In genomic region chr11:51607096-51607738, GRCm38 (mm10) we compare ENCODE assay signal across 8 mouse cellular contexts. TPM values are rescaled to one million over a fixed set of nuclear protein-coding genes. Genes with fewer than 3 reads are reported as not detected.
DNase-seq lines count a peak whose midpoint lies in the region; ATAC-seq lines count a peak whose summit lies in the region.

No protein-coding gene starts in this region.

- peak overlapping the region; percentile 95 for H3K4me3 ChIP-seq in heart, embryonic 15.5 days
- H3K4me3 ChIP-seq in hindbrain, embryonic 12.5 days, result peak overlapping the region; percentile 100
- peak overlapping the region; percentile 100 for H3K4me3 ChIP-seq in midbrain, embryonic 11.5 days (ENCODE audit: low read depth, low read length)

- peaks cover 31% of the 10 kb centered on the region for H3K4me1 ChIP-seq in heart, embryonic 15.5 days (replicated peaks)
- peaks cover 34% of the 10 kb centered on the region for H3K4me1 ChIP-seq in hindbrain, embryonic 12.5 days
- peaks cover 21% of the 10 kb centered on the region for H3K4me1 ChIP-seq in midbrain, embryonic 11.5 days (ENCODE audit: control insufficient read depth, insufficient read depth, low read length)

- H3K9me3 ChIP-seq in heart, embryonic 15.5 days (replicated peaks), result no peaks in the 10 kb centered on the region
- no peaks in the 10 kb centered on the region for H3K9me3 ChIP-seq in hindbrain, embryonic 12.5 days (replicated peaks)
- no peaks in the 10 kb centered on the region for H3K9me3 ChIP-seq in midbrain, embryonic 11.5 days (ENCODE audit: control insufficient read depth, low read length)

- intact Hi-C loops in gastrocnemius, postnatal 14 days (cut with DNase I; ENCODE audit: low total_unique reads), result no loop called here

- H3K36me3 ChIP-seq in heart, embryonic 15.5 days, result peaks cover 27% of the 10 kb centered on the region
- H3K36me3 ChIP-seq in hindbrain, embryonic 12.5 days, result peaks cover 27% of the 10 kb centered on the region
- peaks cover 24% of the 10 kb centered on the region for H3K36me3 ChIP-seq in midbrain, embryonic 11.5 days (ENCODE audit: control insufficient read depth, insufficient read depth, low read length)

- WGBS in heart, embryonic 15.5 days, result 10% methylated on average over 15 of the region's 15 CpGs
- 12% methylated on average over 15 of the region's 15 CpGs for WGBS in hindbrain, embryonic 12.5 days
- 10% methylated on average over 15 of the region's 15 CpGs for WGBS in midbrain, embryonic 11.5 days

- H3K27me3 ChIP-seq in heart, embryonic 15.5 days, result no peaks in the 10 kb centered on the region
- no peaks in the 10 kb centered on the region for H3K27me3 ChIP-seq in hindbrain, embryonic 12.5 days
- H3K27me3 ChIP-seq in midbrain, embryonic 11.5 days (ENCODE audit: control insufficient read depth, insufficient read depth, low read length), result no peaks in the 10 kb centered on the region

- H3K27ac ChIP-seq in heart, embryonic 15.5 days, result peak overlapping the region; percentile 84
- H3K27ac ChIP-seq in hindbrain, embryonic 12.5 days, result peak overlapping the region; percentile 96
- peak overlapping the region; percentile 80 for H3K27ac ChIP-seq in midbrain, embryonic 11.5 days (ENCODE audit: low read depth, low read length)

- peak overlapping the region; percentile 83 for H3K4me2 ChIP-seq in heart, embryonic 15.5 days
- peak overlapping the region; percentile 70 for H3K4me2 ChIP-seq in hindbrain, embryonic 12.5 days (replicated peaks)
- peak overlapping the region; percentile 54 for H3K4me2 ChIP-seq in midbrain, embryonic 11.5 days

- no peak for DNase-seq in heart, postnatal 4 days
- no peak for DNase-seq in midbrain, embryonic 11.5 days (ENCODE audit: low spot score, missing footprints)
- no peak for DNase-seq in cerebellum, adult 8-10 months
- DNase-seq in gastrocnemius, postnatal 14 days, result no peak
- no peak for DNase-seq in cerebellum, adult 11-12 months

- peak overlapping the region; percentile 65 for H3K9ac ChIP-seq in heart, embryonic 15.5 days
- peak overlapping the region; percentile 100 for H3K9ac ChIP-seq in hindbrain, embryonic 12.5 days
- H3K9ac ChIP-seq in midbrain, embryonic 11.5 days (ENCODE audit: low read length), result peak overlapping the region; percentile 100

- ATAC-seq in heart, embryonic 15.5 days (replicated peaks; ENCODE audit: insufficient number of reproducible peaks, insufficient read depth, low FRiP score, low read depth), result peak; percentile 12
- ATAC-seq in activated CD4-positive, CD25-positive, alpha-beta regulatory T cell, adult 4 months, result peak; percentile 1
- ATAC-seq in hindbrain, embryonic 12.5 days (ENCODE audit: low FRiP score), result peak; percentile 68
- peak; percentile 75 for ATAC-seq in midbrain, embryonic 11.5 days (ENCODE audit: low FRiP score)

RNA-seq across cellular contexts. Expression of gene Hnrnpab, which starts 0.6 kb away (rescaled TPM):
- polyA plus RNA-seq in heart, embryonic 15.5 days (2015; fragmentation: Nextera tagmentation; extraction: Ambion mirVana), result 239 and 289 TPM in 2 replicates
- total RNA-seq in heart, postnatal 4 days (2021), result 100 to 1,000 TPM; 366 to 372 TPM
- 10 to 100 TPM; 39.0 to 43.1 TPM for polyA plus RNA-seq in activated CD4-positive, CD25-positive, alpha-beta regulatory T cell, adult 4 months (2017; shearing (Covaris generic))
- polyA plus RNA-seq in hindbrain, embryonic 12.5 days (2016; fragmentation: Nextera tagmentation; extraction: Ambion mirVana), result 723 and 728 TPM in 2 replicates
- 802 and 844 TPM in 2 replicates for polyA plus RNA-seq in midbrain, embryonic 11.5 days (2014; fragmentation: Nextera tagmentation; extraction: Ambion mirVana)
- total RNA-seq in gastrocnemius, postnatal 14 days (2021), result 100 to 1,000 TPM; 118 to 144 TPM

RNA-seq across cellular contexts. Expression of gene Nhp2, which starts 12.3 kb away (rescaled TPM):
- 64.8 and 79.8 TPM in 2 replicates for polyA plus RNA-seq in heart, embryonic 15.5 days (2015; fragmentation: Nextera tagmentation; extraction: Ambion mirVana)
- total RNA-seq in heart, postnatal 4 days (2021), result 10 to 100 TPM; 41.4 to 42.4 TPM
- 100 to 1,000 TPM; 128 to 145 TPM for polyA plus RNA-seq in activated CD4-positive, CD25-positive, alpha-beta regulatory T cell, adult 4 months (2017; shearing (Covaris generic))
- 101 and 103 TPM in 2 replicates for polyA plus RNA-seq in hindbrain, embryonic 12.5 days (2016; fragmentation: Nextera tagmentation; extraction: Ambion mirVana)
- 152 and 167 TPM in 2 replicates for polyA plus RNA-seq in midbrain, embryonic 11.5 days (2014; fragmentation: Nextera tagmentation; extraction: Ambion mirVana)
- total RNA-seq in gastrocnemius, postnatal 14 days (2021), result 10 to 100 TPM; 23.8 to 32.7 TPM

RNA-seq across cellular contexts. Expression of gene Phykpl, which starts 22.7 kb away (rescaled TPM):
- polyA plus RNA-seq in heart, embryonic 15.5 days (2015; fragmentation: Nextera tagmentation; extraction: Ambion mirVana), result 12.4 and 14.5 TPM in 2 replicates
- 10 to 100 TPM; 11.7 to 12.3 TPM for total RNA-seq in heart, postnatal 4 days (2021)
- polyA plus RNA-seq in activated CD4-positive, CD25-positive, alpha-beta regulatory T cell, adult 4 months (2017; shearing (Covaris generic)), result 10 to 100 TPM; 23.9 to 29.7 TPM
- polyA plus RNA-seq in hindbrain, embryonic 12.5 days (2016; fragmentation: Nextera tagmentation; extraction: Ambion mirVana), result 14.0 and 16.0 TPM in 2 replicates
- polyA plus RNA-seq in midbrain, embryonic 11.5 days (2014; fragmentation: Nextera tagmentation; extraction: Ambion mirVana), result 9.6 and 10.7 TPM in 2 replicates
- total RNA-seq in gastrocnemius, postnatal 14 days (2021), result 10 to 100 TPM; 18.1 to 21.5 TPM

RNA-seq across cellular contexts. Expression of gene Rmnd5b, which starts 28.5 kb away (rescaled TPM):
- 25.6 and 36.8 TPM in 2 replicates for polyA plus RNA-seq in heart, embryonic 15.5 days (2015; fragmentation: Nextera tagmentation; extraction: Ambion mirVana)
- 10 to 100 TPM; 24.3 to 27.4 TPM for total RNA-seq in heart, postnatal 4 days (2021)
- polyA plus RNA-seq in activated CD4-positive, CD25-positive, alpha-beta regulatory T cell, adult 4 months (2017; shearing (Covaris generic)), result 10 to 100 TPM; 33.3 to 38.6 TPM
- 50.9 and 53.9 TPM in 2 replicates for polyA plus RNA-seq in hindbrain, embryonic 12.5 days (2016; fragmentation: Nextera tagmentation; extraction: Ambion mirVana)
- 40.4 and 41.5 TPM in 2 replicates for polyA plus RNA-seq in midbrain, embryonic 11.5 days (2014; fragmentation: Nextera tagmentation; extraction: Ambion mirVana)
- total RNA-seq in gastrocnemius, postnatal 14 days (2021), result 10 to 100 TPM; 11.8 to 13.3 TPM

RNA-seq across cellular contexts. Expression of gene N4bp3, which starts 43.4 kb away (rescaled TPM):
- 16.6 and 18.8 TPM in 2 replicates for polyA plus RNA-seq in heart, embryonic 15.5 days (2015; fragmentation: Nextera tagmentation; extraction: Ambion mirVana)
- 10 to 100 TPM; 41.3 to 44.4 TPM for total RNA-seq in heart, postnatal 4 days (2021)
- 1 to 10 TPM; 1.7 to 2.1 TPM for polyA plus RNA-seq in activated CD4-positive, CD25-positive, alpha-beta regulatory T cell, adult 4 months (2017; shearing (Covaris generic))
- 12.4 and 14.9 TPM in 2 replicates for polyA plus RNA-seq in hindbrain, embryonic 12.5 days (2016; fragmentation: Nextera tagmentation; extraction: Ambion mirVana)
- 6.3 and 9.2 TPM in 2 replicates for polyA plus RNA-seq in midbrain, embryonic 11.5 days (2014; fragmentation: Nextera tagmentation; extraction: Ambion mirVana)
- 10 to 100 TPM in 1 of 2 experiments, 1 to 10 TPM in 1; 8.7 to 12.2 TPM for total RNA-seq in gastrocnemius, postnatal 14 days (2021)

Comparison
In these comparisons a context has a peak if more than half of its experiments do, and no peak if none do; other contexts are left out.
1. ATAC-seq: peak in every context shown above with its lines; median percentile 75 in midbrain, embryonic 11.5 days; 68 in hindbrain, embryonic 12.5 days; 12 in heart, embryonic 15.5 days; 1 in activated CD4-positive, CD25-positive, alpha-beta regulatory T cell, adult 4 months.